Mouse (Mus musculus) A20 (cell line): Measurements from ENCODE around the gene Higd1a.

Experiments
- DNase-seq: peaks from one replicate; pipeline ENCODE4 v3.0.0-alpha.2; 2011; ENCODE audit warnings: low read depth, low spot score

Gene Higd1a

DNA sequence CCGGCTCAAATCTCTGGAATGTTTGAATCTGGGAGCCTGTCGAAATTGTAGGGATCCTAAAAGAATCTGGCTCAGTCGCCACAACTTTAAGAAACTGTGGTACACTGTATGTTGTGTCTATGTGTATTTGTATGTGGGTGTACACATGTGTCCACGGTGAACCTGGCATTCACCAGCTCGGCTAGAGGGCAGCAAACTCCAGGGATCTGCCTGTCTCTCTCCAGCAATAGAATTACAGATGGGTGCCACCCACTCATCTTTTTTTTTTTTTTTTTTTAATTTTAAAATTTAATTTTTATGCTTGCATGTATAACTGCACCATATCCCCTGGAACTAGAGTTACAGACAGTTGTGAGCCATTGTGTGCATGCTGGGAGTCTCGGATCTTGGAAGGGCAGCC lies 23.1 kb upstream of the Higd1a start:
- peak; percentile 67 for DNase-seq

DNA sequence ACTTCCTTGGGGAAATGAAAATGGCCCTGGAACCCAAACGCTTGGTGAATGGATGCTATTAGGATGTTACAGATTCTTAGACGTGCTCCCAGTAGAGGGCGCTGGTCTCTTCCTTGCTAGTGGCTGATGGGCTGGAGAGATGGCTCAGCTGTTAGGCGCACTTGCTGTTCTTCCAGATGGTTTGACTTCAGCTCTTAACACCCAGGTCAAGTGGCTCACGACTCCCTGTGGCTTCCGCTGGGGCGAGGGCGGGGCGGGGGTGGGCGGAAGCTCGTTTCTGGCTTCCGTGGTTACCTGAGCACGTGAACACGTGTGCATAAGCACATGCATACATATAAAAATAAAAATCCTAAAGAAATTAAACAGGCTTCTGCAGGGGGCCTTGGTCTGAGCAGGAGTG lies 22.7 kb upstream of the Higd1a start:
- peak; percentile 89 for DNase-seq

DNA sequence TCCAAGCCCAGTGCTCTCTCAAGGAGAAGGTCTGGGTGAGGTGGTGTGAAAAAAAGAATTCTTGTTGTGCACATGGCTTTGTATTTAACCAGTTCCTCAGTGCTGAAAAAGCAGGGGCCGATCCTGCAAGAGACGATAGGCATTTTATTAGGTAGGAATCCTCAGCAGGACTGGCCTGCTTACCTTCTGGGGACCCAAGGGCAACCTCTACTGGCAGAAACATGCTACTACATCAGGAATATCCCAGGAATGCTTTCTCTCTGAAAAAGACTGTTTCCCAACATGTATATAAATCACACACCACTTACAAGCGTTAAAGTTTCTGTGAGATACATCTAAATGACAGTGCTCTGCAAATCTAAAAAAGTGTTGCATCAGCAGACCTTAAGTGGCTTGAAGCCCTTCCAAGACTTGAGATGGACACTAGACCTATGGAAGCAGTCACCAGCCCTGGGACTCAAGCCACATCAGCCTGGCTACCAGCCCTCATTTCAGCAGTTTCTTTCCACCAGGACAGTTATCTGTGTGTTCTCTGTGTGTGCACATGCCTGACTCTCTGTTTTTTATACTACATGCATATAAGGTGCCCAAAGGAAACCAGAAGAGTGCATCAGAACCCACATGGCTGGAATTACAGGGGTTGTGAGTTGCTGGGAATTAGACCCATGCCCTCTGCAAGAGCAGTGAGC lies 19.0 kb upstream of the Higd1a start:
- peak; percentile 35 for DNase-seq

DNA sequence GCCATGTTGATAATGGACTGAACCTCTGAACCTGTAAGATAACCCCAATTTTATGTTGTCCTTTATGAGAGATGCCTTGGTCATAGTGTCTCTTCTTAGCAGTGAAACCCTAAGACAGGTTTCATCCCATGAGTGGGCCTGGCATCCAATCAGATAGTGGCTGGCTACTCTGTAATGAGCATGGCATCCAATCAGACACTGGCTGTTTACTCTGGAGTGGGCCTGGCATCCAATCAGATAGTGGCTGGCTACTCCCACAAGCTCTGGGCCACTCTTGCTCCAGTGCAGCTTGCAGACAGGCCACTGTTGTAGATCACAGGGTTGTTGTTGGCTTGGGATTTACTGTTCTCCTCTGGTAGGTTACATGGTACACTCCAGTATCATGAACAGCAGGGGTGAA lies 15.4 kb upstream of the Higd1a start:
- no peak for DNase-seq

DNA sequence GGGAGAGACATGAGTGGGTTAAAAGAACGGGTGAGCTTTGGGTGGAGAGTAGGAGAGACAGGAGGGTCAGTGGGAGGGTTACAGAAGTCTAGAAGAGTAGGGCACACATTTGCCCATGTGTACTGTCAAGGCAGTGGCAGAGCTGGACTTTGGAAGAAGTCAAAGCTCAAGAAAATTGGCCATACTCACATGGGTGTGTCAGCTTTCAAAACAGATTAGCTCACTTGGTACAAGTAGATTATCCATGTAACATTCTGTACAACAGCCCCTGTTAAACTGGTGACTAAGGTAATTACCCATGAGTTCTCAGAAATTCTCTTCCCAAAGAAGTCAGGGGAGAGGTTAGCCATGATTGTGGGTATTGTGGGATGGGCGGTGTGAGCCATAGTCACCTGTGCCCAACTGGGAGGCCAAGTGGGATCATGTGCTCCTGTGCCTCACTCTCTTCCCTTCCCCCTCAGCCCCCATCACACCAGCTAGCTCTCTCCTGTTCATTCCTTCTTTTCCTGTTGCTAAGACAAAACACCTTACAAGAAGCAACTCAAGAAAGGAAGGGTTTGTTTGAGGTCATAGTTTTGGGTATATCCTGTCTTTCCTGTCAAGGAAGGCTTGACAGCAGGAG lies 14.0 kb upstream of the Higd1a start:
- no peak for DNase-seq

DNA sequence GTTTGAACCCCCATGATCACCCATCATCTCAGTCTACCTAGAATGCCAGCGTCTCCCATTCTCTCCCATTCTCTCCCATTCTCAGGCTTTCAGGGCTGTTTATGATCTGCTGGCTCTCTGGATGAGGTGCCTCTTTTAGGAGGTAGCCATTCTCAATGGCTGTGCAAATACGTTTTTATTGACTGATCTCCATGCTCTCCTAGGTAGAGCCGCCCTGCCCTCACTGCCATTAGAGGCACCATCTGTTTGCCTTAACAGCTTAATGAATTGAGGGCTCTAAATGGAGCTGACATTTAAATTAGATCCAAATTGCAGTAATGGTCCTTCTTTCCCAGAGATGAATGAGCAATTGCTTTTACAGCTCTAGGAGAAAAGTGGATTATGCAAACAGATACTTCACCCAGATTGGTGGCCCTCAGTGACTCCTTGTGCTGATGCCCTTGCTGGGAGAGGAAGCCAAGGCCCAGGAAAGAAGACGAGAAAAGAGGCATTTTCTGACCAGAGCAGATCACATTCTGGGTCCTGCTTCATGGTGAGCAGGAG lies 11.9 kb upstream of the Higd1a start:
- DNase-seq: no peak

DNA sequence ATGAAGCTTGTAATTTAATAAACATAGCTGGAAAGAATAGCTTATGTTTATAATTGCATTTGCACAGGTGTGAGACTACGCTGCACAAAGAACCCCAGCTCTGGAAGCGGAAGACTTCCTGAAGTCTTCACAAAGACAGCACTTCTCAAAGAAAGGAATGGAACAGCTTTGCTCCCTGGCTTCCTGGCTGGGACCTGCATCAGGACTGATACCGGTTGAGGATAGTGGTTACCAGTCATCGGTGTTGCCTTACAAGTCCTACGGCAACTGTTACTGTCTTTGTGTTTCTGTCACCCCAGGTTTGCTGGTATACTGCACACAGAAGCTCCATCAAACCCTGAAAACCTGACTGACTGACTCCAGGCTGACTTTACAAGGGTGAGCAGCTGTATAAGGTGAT lies 11.3 kb upstream of the Higd1a start:
- no peak for DNase-seq

DNA sequence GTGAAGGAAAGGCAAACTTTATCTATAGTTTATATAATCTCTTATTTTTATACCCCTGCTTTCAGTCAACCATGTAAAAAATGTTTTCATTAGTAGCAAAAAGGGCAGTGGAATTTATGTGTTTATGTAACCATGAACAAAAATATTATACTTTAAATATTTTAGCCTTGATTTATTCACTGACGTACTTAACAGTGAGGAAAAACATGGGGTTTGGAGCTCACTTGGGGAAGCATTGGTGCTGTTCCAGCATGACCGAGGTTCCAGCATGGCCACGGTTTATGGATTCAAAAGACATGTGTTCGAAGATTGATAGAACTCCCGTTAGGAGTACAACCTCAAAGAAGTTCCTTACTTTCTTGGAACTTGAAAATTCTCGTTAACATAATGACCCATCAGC lies 10.1 kb upstream of the Higd1a start:
- DNase-seq: no peak

DNA sequence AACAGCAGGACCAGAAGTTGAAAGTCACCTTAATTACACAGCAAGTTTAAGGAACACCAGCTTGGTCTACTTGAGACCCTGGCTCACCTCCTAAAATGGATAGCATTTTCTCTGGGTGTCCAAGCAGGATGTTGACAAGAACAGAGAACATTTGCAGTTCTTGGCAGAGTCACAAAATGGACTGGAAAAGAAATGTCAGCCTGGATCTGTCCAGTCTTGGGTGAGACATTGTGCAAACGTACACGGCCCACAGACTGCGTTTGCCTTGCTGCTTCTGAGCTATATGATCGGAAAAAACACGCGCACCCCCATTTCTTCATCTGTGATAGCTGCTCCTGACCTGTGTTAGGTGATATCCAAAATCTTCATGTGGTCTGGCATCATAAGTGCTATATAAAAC lies 9.5 kb upstream of the Higd1a start:
- no peak for DNase-seq

DNA sequence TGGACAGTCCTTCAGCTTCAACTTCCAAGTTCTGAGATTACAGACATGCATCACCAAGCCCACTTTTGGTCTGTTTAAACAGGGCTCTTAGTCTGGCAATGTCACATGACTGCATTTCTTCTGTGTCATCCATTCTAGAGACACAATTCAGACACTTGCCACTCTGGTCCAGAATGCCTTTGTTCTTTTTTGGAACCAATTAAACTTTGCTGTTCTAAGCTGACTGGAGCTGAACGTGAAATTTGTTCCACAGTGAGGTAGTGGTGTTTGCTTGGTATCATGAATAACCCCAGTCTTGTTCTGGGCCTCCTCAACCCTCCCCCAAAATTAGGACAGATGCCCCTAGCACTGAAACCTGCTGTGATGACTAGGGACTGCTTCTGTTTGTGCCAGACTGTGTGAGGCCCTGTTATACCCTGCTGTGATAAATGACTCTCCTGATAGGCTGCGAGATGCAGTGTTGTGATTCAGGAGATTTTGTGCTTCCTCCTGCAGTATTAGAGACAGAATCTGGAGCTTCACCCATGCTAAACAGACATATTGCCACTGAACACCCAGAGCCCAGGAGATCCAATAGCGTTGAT lies 7.4 kb upstream of the Higd1a start:
- no peak for DNase-seq

DNA sequence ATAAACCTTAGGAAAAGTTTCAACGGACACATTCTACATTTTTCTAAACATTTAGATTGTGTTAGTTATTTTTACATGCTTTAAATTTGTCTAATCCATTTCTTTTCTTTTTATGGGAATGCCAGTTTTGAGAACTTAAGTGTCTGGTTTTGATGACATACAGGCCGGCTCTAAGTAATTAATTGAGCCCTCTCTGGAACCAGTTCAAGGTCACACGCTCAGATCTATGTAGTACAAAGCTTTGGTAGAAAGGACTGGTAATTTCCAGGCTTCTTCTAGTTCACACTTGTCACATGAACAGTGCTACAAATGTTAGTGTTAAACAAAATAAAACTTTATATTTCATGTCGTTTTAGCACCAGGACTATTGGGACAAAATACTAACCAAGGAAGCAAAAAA lies 6.7 kb upstream of the Higd1a start:
- no peak for DNase-seq

DNA sequence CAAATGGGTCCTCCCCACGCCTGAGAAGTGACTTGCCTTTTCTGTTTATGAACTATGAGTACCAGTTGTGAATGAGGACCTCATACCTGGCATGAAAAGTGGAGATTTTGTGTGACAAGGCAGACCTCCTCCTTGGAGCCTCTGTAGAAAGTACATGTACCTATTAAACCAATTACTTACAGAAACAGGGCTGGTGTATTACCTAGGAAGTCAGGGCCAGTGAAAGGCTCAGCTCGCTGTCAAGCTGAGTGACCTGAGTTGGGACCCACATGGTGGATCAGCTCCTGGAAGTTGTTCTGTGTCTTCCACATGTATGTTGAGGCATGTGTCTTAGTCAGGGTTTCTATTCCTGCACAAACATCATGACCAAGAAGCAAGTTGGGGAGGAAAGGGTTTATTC lies 2.8 kb upstream of the Higd1a start:
- no peak for DNase-seq

DNA sequence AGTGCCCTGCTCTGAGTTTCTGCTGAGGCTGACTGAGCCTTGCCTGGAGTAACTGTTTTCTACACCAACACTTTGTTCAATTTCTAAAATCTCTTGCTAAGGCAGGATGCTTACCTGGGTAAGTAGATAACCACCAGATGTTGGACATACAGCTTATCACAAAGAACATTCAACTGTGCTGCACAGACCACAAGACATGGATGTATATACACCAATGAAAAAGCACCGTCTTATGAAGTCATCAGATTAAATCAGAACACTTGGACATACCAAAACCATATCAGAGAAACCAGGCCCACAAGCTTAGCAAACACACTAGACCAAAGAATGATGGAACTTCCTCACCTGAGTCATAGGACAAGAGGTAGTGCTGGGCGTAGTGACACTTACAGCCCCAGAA lies 1.2 kb upstream of the Higd1a start:
- DNase-seq: no peak

DNA sequence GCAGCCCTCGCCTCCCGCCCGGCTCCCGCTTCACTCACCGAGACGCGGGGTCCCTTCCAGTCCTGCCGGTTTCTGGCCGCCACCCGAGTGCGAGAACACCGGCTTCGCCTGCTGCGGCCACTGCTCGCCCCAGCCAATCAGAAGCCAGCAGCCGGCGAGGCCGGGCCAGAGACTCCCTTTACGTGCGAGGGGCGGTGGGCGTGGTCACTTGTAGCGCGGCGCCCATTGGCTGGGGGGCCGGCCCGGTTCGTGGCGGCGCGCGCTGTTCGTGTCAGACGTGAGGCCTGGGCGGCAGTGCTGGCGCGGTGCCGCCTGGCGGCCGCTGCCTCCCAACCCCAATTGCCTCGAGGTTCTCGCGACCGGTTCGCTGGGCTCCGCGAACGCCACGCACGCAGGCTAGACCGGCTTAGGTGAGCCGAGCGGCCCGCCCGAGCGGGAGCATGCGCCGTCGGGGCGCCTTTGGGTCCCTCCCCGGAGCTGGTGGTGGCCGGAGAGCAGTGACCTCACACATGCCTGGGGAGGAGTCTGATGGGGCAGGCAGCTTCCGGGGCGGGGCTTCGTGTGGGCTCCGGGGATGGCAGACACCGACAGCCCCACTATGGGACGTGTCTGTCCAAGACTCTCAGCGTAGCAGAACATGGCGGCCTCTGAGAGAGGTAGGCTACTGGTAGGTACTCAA lies 549 bp downstream of the Higd1a start:
- DNase-seq: peak; percentile 99

DNA sequence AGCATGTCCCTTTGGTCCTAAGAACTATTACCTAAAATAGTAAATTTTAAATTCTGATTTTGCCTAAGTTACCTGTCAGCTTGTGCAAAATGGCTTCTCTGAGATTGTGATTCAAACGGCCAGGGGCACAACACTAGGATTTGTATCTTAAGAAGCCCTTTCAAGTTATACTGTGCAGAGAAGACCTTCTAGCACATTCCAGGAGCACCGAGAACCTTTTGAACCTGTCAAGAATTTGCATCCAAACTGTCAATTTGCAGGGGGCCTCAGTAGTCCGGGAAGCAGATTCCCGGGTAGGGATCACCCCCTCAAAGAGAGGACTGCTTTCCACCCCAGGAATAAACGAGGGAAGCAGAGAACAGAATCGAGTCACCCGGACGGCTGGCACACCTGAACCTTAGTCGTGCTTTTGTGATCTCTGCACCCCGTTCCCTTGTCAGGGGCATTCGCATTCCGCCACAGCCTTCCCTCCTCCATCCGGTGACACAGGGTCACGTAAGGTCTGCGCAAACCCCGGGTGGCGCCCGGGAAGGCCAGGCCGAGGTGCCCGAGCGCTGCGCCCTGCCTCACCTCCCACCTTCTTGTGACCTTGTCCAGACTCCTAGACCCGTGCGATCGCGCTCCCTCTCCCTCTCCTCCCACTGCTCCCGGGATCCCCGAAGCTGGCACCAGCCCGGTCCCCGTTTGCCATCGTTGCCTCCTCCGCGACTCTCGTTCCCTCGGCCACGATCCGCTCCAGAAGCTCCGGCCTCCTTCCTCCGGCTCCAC lies 1.3 kb downstream of the Higd1a start:
- no peak for DNase-seq

DNA sequence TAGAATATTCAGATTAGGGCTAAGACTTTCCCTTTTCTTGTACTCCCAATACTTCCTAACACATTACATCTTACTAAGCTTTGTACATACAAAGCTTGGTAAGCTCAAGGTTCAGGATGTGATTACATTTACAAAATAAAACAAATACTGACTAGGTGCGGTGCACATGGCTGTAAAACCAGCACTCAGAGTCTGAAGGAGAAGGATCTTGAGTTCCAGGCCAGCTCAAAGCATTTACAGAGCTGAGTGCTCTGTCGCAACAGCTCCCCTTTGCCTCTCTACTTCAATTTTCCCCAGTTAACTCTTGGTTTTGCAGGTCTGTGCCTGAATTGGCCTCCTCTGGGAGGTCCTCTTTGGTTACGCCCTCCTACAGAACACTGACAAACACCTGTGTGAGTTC lies 3.9 kb downstream of the Higd1a start:
- no peak for DNase-seq

DNA sequence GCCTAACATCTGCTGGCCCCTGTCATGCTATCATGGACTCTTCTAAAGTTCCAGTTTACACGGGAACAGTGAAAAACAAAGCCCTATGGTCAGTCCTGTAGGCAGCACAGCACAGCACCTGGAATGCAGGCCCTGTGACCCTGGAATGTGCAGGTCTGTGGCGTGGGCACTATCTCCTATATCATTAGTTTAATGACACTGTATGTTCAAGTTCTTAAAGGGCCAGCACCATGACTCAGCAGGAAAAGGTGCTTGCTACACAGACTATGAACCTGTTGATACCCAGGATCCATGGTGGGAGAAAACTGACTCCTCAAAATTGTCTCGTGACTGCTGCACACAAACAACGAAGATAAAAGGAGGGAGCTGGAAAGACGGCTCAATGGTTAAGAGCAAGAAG lies 10.3 kb downstream of the Higd1a start:
- DNase-seq: no peak

DNA sequence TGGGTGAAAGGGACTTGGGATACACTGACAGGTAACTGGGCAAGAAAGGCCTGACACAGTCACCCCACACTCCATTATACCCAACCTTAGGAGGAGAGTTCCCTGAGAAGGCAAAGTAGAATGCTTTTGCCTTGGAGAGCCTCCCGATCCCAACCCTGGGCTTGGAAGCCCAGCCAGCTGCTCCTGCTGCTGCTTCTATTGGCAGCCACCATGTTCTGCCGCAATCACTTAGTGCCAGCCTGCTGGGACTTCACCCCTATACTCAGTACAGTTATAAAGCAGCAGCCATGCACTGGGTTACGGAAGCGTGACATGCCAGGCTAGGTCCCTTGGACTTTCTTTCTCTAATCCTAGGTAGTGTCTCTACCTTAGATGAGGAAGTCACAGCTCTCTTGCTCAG lies 11.0 kb downstream of the Higd1a start:
- DNase-seq: no peak

DNA sequence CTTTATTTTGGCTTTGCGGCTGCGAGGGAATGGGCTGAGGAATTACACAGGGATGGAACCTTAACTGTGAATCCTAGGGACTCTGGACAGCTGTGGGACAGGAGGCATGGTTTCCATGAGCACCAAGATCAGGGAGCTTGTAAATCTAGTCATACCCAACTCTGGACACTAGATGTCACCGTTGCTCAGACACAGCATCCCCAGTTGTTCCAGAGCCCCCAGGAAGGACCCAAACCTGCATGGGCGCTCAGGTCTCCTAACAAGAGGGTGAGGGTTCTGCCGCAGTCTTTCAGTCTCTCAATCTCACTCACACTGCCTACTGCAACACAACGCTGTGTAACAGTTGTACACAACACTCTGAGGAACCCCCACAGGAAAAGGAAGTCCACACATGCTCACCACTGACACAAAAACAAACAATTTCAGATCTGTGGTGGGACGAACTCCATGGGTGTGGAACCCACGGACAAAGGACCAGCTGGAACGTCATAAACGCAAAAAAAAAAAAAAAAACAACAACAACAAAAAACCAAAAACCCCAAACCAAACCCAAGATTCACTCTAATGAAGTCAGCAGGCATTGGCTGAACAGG lies 11.5 kb downstream of the Higd1a start:
- DNase-seq: peak; percentile 62

DNA sequence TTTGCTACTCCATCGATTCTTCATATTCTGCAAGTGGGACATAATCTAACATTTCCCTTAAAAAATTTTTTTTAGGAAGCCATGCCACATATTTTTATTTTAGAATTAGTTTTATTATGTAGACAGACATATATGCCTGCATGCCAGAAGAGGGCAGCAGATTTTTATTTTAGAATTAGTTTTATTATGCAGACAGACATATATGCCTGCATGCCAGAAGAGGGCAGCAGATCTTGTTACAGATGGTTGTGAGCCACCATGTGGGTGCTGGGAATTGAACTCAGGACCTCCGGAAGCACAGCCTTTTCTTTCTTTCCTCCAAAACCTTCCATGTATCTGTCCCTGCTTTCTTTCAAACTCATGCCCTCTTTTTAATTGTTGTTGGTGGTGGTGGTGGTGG lies 15.2 kb downstream of the Higd1a start:
- DNase-seq: no peak

DNA sequence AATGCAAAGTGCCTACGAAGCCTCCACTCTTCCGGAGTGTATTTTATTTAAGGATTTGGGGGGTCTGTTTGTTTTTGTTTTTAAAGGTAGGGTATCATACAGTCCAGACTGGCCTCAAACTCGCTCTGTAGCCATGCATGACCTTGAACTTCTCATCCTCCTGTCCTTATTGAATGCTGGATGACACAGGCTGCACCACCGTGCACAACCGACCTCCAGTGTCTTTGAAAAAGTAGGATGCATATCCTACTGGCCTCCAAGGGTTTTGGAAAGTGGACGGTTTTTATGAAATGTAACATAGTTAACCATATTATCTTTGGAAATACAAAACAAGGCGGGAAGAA lies 18.6 kb downstream of the Higd1a start:
- DNase-seq: no peak
